Mouse (Mus musculus): ENCODE measurements around the gene Kat14.

GRCm38 (mm10) chr2:144381293-144381692, 12.5 kb downstream of the Kat14 start:
- TF ChIP-seq GATA1 (IDR thresholded peaks at IDR 0.05; ENCODE audit: low read length) (no peak), TAL1 (IDR thresholded peaks at IDR 0.05; ENCODE audit: low read length) (no peak)
